Mouse (Mus musculus): ENCODE results near the gene Pex11g.

Gene Pex11g

DNA sequence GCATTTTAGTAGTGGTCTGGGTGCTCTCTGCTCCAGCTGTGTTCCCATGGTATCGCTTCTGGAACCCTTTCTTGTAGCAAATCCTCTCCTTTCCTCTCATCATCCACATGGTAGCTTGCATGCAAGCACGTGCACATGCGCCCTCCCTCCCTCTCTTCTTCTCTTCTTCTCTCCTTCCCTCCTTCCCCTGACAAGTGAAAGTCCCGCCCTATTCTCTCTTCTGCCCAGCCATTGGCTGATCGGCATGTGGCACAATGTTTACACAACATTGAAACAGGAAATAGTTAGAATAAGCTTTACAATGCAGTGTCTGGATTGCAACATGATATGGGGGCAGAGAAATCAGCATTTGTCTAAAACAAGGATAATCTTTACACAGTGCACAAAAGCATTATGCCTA, 14.1 kb upstream of the Pex11g start:
- no peak for DNase-seq (ENCODE audit: low read depth, low spot score)

DNA sequence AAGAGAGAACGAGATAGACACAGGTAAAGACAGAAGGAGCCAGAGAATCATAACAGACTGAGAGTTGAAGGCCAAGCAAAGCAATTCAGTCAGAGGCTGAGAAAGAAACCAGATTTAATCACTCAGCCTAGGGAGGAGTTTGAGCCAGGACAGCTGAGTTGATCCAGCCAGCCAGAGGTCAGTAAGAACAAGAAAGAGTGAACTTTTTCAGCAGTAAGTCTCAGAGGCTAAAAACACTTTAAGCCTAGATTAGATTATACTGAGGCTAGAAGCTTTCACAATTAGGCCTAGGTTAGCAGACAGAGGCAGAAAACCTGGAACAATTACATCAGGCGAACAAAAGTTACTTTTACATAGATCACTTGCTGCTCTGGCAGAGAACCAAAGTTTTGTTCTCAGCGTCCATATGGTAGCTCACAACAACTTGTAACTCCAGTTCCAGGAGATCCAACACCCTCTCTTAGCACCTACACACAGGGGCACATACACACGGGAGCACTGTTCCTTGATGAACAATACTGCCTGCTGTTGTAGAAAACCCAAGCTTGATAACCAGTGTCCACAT, 12.8 kb upstream of the Pex11g start:
- no peak for DNase-seq (ENCODE audit: low read depth, low spot score)

DNA sequence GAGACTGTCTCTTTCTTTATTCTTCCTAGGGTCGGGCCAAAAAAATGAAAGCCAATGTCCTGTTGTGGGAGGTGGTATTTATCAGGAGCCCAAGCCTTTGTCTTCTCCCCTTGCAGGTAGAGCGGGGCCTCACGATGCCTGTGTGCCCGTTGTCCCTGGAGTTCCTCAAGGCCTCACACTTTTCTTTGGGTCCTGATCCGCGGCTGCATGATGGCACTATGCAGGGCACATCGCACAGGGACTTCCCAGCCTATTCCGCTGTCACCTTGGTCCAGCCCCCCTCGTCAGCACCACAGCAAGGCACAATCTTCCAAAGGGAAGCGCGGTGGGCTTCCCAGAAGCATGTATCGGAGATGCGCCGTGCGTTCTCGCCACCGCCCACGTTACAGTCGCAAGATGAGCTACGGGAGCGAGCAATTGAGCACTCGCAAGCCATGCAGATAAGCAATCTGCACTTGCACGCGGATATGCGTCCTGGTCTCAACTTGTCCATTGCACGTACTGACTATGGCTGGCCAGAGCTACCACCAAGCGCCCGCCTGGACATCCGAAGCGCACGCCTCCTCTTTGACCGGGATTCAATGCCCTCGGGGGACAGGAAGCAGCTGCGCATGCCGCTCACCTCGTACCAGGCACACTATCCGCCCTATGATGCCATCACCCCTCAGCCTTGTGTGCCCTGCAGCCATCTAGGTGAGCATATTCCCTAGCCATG, 8.4 kb upstream of the Pex11g start:
- DNase-seq (ENCODE audit: low read depth, low spot score): no peak

DNA sequence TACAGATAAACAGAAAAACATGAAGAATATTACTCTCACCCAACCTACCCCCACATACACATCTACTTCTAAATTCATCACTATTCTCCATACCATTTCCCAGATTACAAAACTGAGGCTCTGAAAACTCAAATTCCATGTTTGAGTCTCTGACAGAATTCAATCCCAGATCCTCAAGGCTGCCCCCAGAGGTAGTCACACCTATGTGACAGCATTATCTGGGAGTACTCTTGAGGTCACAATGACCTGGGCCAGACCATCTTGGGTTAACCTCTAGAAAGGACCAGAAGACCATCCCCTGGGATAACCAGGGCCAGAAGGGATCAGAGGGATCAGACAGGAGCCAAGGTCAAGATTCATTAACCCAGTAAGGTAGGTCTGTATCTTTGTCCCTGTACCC, 3.1 kb upstream of the Pex11g start, which contains the start of gene Tex45:
TSS of gene Tex45 (plus strand) at position 301 of the 400 bp plus-strand sequence.
- DNase-seq (ENCODE audit: low read depth, low spot score): no peak

DNA sequence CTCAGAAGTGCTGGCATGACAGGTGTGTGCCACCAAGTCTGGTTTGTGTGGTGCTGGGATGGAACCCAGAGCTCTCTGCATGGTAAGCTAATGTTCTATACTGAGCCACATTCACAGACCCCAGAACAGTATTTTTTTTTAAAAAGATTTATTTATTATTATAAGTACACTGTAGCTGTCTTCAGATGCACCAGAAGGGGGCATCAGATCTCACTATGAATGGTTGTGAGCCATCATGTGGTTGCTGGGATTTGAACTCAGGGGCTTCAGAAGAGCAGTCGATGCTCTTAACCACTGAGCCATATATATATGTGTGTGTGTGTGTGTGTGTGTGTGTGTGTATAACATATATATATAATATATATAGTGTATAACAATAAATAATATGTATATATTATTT, 1.4 kb upstream of the Pex11g start:
- DNase-seq (ENCODE audit: low read depth, low spot score): no peak

DNA sequence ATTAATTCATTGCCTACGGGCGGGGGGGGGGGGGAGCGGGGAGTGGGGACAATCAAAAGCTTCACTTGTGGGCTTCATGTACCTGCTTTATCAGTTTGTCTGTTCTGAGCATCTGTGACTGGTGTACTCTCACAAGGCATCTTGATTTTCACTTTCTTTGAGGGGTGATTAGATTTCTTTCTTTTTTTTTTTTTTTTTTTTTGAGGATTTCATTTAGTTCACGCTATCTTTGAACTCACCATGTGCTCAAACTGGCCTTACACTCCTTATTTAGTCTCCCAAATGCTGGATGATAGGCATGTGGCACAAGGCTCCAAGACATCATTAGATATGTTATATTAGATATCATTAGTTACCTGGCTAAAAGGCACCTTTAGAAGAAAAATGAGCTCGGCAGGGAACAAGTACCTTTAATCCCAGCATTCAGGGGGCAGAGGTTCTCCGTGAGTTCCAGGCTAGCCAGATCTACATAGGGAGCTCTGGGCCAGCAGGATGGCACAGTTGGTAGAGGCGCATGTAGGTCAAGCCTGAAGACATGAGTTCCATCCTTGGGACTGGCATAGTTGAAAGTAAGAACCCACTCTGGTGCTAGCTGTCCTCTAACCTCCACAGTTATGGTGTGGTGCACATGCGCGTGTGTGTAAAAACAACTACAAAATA, 536 bp upstream of the Pex11g start:
- DNase-seq (ENCODE audit: low read depth, low spot score): no peak

DNA sequence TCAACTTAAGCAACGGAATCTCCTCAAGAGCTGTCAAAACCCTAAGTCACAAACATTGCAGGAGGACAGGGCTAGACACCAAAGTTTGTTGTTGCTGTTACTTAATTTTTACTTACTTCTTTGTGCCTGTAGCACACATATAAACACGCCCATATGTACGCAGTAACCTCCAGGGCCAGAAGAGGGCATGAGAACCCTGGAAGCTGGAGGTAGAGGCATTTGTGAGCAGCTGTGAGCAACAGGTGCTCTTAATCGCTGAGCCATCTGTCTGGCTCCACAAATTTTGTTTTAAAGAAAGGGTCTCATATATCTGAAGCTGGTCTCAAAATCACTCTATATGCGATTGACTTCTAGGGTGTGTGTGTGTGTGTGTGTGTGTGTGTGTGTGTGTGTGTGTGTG, 3.2 kb downstream of the Pex11g start:
- DNase-seq (ENCODE audit: low read depth, low spot score): no peak

DNA sequence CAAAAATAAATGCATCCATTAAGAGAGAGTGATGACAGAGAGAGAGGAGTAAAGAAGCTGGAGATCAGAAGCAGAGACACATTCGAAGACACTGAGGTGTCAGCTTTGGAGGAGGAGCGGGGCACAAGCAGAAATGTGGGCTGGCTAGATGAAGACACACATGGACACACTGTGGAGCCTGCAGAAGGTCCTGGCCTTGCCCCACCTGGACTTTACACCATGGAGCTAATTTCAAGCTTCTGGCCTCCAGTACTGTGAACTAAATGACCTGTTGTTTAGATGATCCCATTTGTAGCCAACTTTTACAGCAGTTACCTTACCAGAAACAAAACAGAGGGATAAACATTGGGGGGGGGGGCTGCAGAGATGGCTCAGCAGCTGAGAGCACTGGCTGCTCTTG, 4.2 kb downstream of the Pex11g start:
- DNase-seq (ENCODE audit: low read depth, low spot score): no peak

DNA sequence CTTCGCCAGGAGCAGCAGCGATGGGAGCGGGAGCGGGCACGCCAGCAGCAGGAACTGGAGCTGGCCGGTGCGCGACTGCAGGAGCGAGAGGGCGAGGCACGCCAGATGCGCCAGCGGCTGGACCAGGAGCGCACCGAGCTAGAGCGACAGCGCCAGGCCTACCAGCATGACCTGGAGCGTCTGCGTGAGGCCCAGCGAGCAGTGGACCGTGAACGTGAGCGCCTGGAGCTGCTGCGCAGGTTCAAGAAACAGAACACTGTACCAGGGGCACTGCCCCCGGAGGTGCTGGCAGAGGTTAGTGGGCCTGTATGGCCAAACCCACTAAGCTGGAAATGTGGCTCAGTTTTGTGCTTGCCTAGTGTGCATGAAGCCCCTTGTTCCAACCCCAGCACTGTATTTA, 15.5 kb downstream of the Pex11g start:
- DNase-seq (ENCODE audit: low read depth, low spot score): no peak

DNA sequence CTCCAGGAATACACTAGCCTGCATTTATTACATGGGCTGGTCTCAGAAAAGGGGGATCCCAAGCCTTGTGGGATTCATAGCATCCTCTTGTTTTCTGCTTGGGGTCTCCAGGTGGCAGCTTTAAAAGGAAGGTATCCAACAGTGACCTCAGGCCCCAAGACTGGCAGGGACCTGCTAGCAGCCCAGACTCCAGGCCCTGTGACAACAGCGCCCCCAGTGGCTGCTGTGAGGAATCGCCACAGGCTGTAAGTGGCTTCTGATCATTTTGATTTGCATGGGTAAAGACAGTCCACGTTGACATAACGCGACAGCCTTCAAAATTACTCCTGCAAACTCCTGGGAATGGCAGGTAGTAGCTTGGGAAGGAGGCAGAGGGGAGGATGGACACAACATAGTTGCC, 16.8 kb downstream of the Pex11g start:
- no peak for DNase-seq (ENCODE audit: low read depth, low spot score)

DNA sequence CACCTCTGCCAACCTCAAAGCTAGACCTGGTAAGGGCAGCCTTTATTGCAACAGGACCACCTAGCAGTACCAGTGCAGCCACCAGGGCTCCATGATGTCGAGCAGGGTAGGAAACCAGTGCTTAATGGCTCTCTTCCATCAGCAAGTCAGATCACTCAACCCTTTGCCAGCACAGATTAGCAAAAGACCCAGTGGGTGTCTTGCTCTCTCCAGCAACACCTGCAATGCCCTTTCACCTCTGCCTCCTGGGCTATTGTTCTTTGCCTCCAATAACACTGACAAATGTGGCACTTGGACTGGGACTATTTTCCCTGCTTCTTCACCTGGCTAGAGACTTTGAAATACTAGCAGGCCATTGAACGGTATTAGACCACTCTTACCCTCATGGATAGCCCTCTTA, 18.3 kb downstream of the Pex11g start:
- DNase-seq (ENCODE audit: low read depth, low spot score): no peak

DNA sequence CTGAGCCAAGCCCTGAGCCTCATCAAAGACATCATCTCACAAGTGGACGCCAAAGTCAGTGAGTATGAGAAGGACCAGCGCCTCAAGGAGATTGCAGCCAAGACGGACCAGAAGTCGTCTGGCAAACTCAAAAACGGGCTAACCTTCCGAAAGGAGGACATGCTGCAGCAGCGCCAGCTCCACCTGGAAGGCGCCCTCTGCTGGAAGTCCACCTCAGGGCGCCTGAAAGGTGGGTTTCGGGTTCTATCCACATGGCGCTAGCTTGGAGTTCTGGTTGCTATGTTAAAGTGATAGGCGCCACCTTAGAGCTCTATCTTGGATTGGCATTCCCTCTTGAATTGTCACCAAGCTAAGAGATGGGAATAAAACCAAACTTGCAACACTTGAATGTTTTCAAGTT, 28.0 kb downstream of the Pex11g start:
- DNase-seq (ENCODE audit: low read depth, low spot score): no peak

DNA sequence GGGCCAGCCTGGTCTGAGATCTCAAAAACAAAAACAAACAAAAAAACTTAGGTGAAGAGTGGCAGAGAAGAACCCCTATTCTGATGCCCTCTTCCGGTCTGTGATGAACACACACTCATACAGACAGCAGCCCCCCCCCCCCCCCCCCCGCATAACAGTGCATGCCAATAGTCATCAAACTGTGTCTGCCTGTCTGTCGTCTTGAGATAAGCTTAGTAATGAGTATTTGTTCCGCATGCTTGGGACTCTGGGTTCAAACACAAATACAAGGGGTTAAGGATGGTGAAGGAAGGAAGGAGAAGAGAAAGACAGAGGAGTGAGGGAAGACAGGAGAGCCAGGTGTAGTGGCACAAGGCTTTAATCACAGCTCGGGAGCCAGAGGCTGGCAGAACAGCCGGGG, 31.0 kb downstream of the Pex11g start:
- no peak for DNase-seq (ENCODE audit: low read depth, low spot score)

DNA sequence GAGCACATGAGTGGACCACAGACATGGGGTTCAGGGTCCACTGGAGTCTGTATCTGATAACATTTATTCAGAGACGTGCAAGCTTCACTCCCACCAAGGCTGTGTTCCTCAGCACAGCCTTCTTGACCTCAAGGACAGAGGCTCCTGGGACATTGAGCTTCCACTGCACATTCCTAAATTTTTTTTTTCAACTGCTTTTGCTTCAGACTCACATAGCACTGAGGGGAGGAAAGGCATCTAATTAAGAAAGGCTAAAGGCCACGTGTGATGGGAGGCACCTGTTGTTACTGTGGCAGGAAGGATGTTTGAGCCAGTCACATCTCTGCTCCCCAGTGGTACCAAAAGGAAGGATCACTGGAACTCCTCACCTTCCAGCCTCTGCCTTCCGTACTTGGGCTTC, 36.4 kb downstream of the Pex11g start:
- DNase-seq (ENCODE audit: low read depth, low spot score): no peak

DNA sequence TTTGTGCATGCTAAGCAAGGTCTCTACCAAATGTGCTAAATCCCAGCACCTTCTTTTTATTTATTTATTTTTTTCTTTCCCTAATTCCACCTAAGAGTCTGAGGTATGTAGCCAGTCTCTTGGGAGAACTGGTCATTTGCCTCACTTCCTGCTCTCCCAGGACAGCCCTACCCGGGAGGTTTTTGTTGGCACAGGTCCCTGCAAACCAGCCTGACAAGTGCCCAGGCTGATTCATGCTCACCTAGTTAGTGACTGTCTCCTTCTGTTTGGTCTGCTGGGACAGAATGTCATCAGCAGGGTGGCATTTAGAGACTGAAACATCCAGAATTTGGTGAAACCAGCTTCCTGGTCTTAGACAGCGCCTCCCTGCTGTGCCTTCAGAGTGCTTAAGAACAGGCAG, 37.5 kb downstream of the Pex11g start:
- DNase-seq (ENCODE audit: low read depth, low spot score): no peak

DNA sequence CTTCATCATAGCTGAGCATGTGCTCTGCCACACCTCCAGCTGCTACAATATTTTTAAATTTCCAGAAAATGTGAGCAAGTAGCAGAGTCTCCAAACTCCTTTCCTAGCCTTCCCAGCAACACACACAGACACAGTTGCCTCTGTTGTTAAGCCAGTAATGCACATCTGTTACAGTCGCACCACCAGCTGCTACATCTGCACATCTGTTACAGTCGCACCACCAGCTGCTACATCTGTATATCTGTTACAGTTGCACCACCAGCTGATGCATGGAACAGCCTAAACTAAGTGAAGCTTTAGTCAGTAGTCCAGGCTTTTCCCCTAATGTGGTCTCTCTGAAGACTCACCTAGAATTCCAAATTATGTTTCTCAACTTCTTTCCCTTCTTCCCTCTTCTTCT, 39.1 kb downstream of the Pex11g start:
- no peak for DNase-seq (ENCODE audit: low read depth, low spot score)

DNA sequence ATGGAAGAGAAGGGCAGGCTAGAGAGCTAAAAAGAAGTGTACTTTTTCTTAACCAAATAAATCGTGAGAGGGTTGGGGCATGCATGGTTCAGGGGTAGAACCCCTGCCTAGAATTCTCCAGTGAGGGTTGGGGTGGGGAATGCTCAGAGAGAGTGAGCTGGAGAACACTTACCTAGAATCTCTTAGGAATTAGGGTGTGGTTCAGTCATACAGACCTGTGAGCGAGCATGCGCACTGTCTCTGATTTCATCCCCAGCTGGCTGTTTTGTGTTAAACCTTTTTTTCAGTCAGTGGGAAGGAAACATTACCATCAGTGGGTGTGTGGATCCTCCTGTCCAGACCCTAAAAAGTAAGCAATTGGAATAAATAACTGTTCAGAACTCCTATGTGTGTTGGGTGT, 41.3 kb downstream of the Pex11g start:
- no peak for DNase-seq (ENCODE audit: low read depth, low spot score)

DNA sequence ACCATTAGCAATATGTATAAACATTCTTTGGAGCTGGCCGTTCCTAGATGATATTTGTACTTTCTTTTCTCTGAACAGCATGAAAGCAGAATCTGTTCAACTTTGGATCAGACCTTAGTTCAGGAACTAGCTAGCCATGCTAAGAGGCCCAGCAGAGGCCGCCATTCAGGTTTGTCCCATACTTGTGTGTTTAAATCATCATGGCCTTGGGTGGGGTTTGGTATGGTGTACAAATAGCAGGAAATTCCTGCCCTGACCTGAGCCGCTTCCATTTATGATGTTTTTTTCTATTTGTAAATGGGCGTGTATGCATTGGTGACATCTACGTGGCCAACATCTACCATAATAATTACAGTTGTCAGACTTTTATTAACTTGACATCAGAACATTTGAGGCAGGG, 42.3 kb downstream of the Pex11g start:
- no peak for DNase-seq (ENCODE audit: low read depth, low spot score)

DNA sequence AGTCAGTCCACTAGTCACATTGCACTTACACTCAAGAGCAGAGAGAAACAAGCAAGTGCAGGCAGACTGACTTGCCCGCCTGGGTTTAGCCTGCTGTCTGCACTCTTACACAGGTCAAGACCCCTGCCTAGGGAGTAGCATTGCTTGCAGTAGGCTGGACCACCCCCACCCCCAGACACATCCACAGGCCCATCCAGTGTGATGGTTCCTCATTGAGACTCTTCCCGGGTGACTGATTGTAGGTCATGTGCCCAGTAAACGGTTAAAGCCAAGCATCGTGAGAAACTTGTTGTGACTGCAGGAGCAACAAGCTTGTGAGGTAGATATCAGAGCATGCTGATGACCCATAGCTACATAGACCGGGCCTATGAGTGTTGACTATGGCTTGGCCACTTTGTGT, 46.0 kb downstream of the Pex11g start:
- no peak for DNase-seq (ENCODE audit: low read depth, low spot score)

DNA sequence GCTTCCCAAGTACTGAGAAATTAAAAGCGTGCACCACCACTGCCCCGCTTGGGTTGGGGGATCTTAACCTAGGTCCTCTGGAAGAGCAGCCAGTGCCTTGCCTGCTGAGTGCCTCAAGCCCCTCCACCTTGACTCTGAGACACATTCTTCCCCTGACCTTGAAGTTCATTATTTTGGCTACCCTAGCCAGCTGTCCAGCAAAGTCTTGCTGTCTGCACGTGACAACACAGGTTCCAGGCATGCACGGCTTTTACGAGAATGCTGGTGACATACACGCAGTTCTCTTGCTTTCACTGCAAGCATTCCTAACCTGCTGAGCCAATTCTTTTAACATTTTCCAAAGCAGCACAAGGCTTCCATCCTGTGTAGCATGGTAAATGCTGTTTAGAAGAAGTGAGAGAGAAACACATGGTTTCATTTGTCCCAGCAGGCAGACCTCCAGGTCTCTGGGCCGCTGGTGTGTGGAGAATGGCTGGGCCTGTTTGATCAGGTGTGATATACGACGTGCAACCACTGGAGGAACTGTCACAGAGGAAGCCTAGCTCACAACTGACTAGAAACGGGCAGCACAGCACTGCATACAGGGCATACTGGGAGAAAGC, 47.3 kb downstream of the Pex11g start:
- DNase-seq (ENCODE audit: low read depth, low spot score): no peak

DNA sequence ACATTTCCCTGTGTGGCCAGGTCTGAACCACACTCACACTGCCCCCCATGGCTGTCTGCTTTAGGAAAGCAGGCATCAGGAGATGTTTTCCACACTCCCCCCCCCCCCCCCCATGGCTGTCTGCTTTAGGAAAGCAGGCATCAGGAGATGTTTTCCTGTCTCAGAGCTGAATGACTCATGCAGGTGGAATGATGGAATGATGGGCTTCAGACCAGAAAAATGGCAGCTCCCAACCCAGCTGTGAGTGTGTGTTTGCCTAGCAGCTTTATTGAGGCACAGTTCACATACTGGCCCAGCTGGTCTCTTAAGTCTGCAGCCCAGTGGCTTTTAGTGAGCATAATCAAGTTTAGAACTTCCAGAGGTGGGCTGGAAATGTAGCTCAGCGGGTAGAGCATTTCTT, 49.4 kb downstream of the Pex11g start:
- DNase-seq (ENCODE audit: low read depth, low spot score): no peak

DNA sequence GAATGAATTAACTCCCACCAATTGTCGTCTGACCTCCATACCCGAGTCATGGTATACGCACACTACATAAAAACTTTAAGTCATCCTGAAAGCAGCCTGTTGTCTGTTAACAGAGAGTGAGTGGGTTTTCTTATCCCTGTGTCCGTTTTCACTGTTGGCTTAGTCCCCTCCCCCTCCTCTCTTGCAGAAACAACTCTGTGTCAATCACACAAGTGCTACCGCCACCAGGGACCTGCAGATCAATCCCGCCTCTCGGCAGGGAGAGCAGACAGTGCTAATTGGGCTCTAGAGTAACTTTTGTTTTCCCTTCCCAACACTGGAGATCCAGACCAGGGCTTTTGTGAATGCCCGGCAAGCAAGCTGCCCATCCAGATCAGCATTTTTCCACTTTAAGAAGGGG, 50.0 kb downstream of the Pex11g start:
- DNase-seq (ENCODE audit: low read depth, low spot score): no peak

DNA sequence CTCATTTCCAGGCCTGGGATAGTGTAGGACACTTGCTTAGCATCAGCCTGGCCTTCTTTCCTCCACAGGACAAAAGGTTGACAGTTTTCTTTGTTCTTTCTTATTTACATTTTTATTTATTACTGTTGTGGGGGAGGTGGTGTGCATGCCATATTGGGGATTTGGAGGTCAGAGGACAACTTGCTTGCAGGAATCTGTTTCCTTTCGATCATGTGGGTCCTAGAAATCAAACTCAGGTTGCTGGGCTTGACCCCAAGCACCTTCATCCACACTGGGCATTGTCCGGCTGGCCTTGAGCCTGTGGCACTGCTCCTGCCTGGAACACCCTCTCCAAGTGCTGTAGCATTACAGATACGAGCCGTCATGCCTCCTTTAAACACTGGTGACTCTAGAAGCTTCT, 50.6 kb downstream of the Pex11g start:
- DNase-seq (ENCODE audit: low read depth, low spot score): no peak
